Mouse (Mus musculus) embryonic facial prominence, embryonic 12.5 days (tissue): ENCODE data around the gene Dcp1a. TPM values are rescaled to one million over a fixed set of nuclear protein-coding genes. Genes with fewer than 3 reads are reported as not detected.

ENCODE experiments used
- ATAC-seq: fragments of 200-750 bp; cut with Nextera tagmentation; 2 replicates; pipeline ENCODE4 v1.8.0; 2017; ENCODE audit not compliant: insufficient number of reproducible peaks, insufficient read depth, low FRiP score, low TSS enrichment
- H3K27ac ChIP-seq: fragments of 300-500 bp; sonication (generic); 2 replicates; pipeline ENCODE4 v1.5.1; 2016; ENCODE audit warnings: mild to moderate bottlenecking
- H3K27me3 ChIP-seq: fragments of 300-500 bp; sonication (generic); 2 replicates; pipeline ENCODE4 v1.6.1; 2016; ENCODE audit warnings: mild to moderate bottlenecking, moderate library complexity
- H3K36me3 ChIP-seq: fragments of 300-500 bp; sonication (generic); 2 replicates; pipeline ENCODE4 v1.6.1; 2016; ENCODE audit warnings: mild to moderate bottlenecking
- H3K4me1 ChIP-seq: fragments of 300-500 bp; sonication (generic); 2 replicates; pipeline ENCODE4 v1.6.1; 2016
- H3K4me2 ChIP-seq: fragments of 300-500 bp; sonication (generic); replicated peaks from 2 replicates; pipeline ENCODE4 v1.6.1; 2016; ENCODE audit warnings: mild to moderate bottlenecking, moderate library complexity
- H3K4me3 ChIP-seq: fragments of 300-500 bp; sonication (generic); 2 replicates; pipeline ENCODE4 v1.5.1; 2016; ENCODE audit warnings: mild to moderate bottlenecking
- H3K9ac ChIP-seq: fragments of 300-500 bp; sonication (generic); 2 replicates; pipeline ENCODE4 v1.6.1; 2016; ENCODE audit warnings: mild to moderate bottlenecking, moderate library complexity
- H3K9me3 ChIP-seq: fragments of 300-500 bp; sonication (generic); 2 replicates; pipeline ENCODE4 v1.6.1; 2016; ENCODE audit warnings: mild to moderate bottlenecking, moderate library complexity
- WGBS: fragments of 180-500 bp; shearing (Covaris S2); methylation state at CpG from one replicate; pipeline ENCODE4 v1.1.7; 2016; 5-methylcytosine and 5-hydroxymethylcytosine counted together
- microRNA-seq: library from miRNA; unstranded; fragments of <30 nt; microRNA quantifications from one replicate; pipeline ENCODE4, GENCODE M21; 2017
- polyA plus RNA-seq: library from polyadenylated mRNA; unstranded; fragments of >200 nt; fragmentation: Nextera tagmentation; extraction: Ambion mirVana; gene quantifications from 2 replicates; pipeline ENCODE4 v1.2.1, GENCODE M21; 2016

Dcp1a gene
- polyA plus RNA-seq, 1 experiment from 2014 or later, result 35.2 TPM

DNA sequence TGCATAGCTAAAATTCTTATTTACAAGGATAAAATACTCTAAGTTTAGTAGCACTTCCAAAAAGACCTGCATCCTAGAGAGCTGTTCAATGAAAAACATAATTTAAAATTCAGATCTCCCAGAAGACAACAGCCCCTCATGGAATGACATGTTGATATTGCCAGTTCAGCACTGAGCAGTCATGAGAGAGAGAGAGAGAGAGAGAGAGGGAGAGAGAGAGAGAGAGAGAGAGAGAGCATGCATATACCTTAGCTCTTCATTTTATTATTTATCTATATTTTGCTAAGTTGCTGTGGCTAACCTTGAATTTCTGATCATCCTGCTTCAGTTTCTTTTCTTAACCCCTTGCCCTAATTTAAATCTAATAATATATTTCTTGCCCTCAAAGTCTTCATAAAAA is 83.0 kb downstream of the Dcp1a start:
- no peak overlapping the region for H3K27ac ChIP-seq
- H3K4me3 ChIP-seq, result no peak overlapping the region
- H3K9me3 ChIP-seq, result no peaks in the 10 kb centered on the region
- no peak overlapping the region for H3K4me2 ChIP-seq
- no peaks in the 10 kb centered on the region for H3K27me3 ChIP-seq
- peaks cover 82% of the 10 kb centered on the region for H3K36me3 ChIP-seq
- H3K4me1 ChIP-seq, result no peaks in the 10 kb centered on the region
- ATAC-seq, result no peak
- H3K9ac ChIP-seq, result no peak overlapping the region

DNA sequence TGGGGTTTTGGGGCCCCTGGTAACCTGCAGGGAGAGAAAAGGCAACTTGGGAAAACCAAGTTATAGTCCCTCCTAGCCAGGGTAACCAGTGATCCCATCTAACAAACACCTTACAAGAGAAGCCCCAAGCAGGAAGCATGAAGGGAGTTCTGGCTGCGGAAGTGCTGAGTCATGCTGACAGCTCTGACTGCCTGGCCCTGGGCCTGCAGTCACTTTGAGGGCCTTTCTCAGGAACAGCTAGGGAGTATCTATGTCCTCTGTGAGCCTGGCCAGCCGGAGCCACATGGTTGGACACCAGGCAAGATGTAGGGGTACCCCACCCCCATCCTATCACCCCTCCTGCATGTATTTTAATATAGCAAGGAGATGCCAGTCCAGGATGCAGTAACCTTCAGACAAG is 85.1 kb downstream of the Dcp1a start:
- WGBS, result 91% methylated on average over 2 of the region's 2 CpGs
- Histone ChIP-seq H3K9me3 (no peaks in the 10 kb centered on the region), H3K4me1 (no peaks in the 10 kb centered on the region), H3K36me3 (peaks cover 85% of the 10 kb centered on the region), H3K9ac (no peak overlapping the region), H3K27me3 (no peaks in the 10 kb centered on the region), H3K4me3 (no peak overlapping the region), H3K27ac (no peak overlapping the region), H3K4me2 (no peak overlapping the region)
- ATAC-seq, result no peak

DNA sequence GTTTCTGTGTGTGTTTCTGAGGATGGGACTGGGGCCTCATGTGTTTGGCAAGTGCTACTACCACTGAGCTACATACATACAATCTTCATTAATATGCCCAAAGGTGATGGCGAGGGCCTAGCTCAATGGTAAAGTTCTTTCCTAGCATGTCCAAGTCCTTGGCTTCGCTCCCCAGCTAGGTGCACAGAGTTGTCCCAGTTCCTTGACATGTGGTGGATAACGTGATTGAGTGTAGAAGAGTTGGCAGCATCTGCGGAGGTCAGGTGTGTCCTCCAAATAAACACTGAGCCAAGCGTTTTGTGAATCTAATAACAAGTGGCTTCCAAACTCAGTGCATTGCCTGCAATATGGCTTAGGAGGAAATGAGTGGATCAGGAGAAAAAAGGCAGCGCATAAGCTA is 87.0 kb downstream of the Dcp1a start:
- WGBS, result 92% methylated on average over 6 of the region's 6 CpGs
- Histone ChIP-seq H3K4me1 (no peaks in the 10 kb centered on the region), H3K9ac (no peak overlapping the region), H3K4me3 (no peak overlapping the region), H3K4me2 (no peak overlapping the region), H3K36me3 (peaks cover 85% of the 10 kb centered on the region), H3K9me3 (no peaks in the 10 kb centered on the region), H3K27me3 (no peaks in the 10 kb centered on the region), H3K27ac (no peak overlapping the region)
- ATAC-seq, result no peak

- Histone ChIP-seq H3K27me3 (no peaks in the 10 kb centered on the region), H3K9ac (no peak overlapping the region), H3K9me3 (no peaks in the 10 kb centered on the region), H3K36me3 (peaks cover 95% of the 10 kb centered on the region), H3K4me2 (no peak overlapping the region), H3K4me1 (no peaks in the 10 kb centered on the region), H3K4me3 (no peak overlapping the region), H3K27ac (no peak overlapping the region)
- WGBS, result 91% methylated on average over 9 of the region's 9 CpGs
- ATAC-seq, result no peak
These were observed 88.7 kb downstream of the Dcp1a start for GRCm38 (mm10) chr14:30568016-30568415.

DNA sequence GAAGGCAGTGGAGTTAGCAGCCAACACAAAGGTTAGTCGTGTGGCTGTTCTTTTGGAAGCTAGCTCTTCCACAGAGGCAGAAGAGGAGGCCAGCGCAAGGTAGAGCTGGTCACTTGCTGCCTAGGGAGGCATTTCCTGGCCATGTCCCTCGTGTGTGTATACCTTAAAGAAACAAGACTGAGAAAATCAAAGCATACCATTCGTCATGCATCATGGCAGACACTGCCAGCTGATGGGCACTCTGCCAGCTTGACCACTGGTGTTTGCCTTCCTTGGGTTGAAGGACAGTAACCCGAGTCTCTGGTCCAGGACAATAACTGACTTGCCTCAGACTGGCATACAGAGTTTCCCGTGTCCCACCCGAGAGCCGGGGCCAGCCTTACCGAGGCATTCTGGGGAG is 91.0 kb downstream of the Dcp1a start:
- Histone ChIP-seq H3K4me2 (no peak overlapping the region), H3K9ac (no peak overlapping the region), H3K9me3 (no peaks in the 10 kb centered on the region), H3K27ac (no peak overlapping the region), H3K27me3 (no peaks in the 10 kb centered on the region), H3K36me3 (peaks cover 88% of the 10 kb centered on the region), H3K4me3 (no peak overlapping the region), H3K4me1 (no peaks in the 10 kb centered on the region)
- 87% methylated on average over 9 of the region's 9 CpGs for WGBS
- no peak for ATAC-seq

DNA sequence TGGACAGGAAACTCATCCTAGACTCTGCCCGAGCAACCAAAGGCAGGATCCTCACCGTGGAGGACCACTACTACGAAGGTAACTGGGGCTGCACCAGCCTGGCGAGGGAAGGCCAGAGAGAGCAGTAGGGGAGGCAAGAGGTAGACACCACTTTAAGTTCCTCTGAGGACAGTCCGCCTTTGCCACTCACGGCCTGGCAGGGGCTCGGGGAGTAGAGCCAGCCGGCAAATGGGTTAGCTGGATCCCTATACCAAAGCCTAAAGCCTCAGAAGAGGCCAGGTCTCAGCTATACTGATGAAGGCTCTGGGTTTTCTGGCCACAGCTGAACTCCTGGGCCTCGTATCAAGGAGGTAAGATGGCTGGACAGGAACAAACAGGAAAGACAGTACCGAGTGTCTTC is 92.9 kb downstream of the Dcp1a start:
- no peaks in the 10 kb centered on the region for H3K9me3 ChIP-seq
- no peaks in the 10 kb centered on the region for H3K27me3 ChIP-seq
- no peaks in the 10 kb centered on the region for H3K4me1 ChIP-seq
- no peak for ATAC-seq
- H3K27ac ChIP-seq, result no peak overlapping the region
- H3K9ac ChIP-seq, result no peak overlapping the region
- H3K4me2 ChIP-seq, result no peak overlapping the region
- H3K36me3 ChIP-seq, result peaks cover 79% of the 10 kb centered on the region
- WGBS, result 89% methylated on average over 10 of the region's 10 CpGs
- H3K4me3 ChIP-seq, result no peak overlapping the region

DNA sequence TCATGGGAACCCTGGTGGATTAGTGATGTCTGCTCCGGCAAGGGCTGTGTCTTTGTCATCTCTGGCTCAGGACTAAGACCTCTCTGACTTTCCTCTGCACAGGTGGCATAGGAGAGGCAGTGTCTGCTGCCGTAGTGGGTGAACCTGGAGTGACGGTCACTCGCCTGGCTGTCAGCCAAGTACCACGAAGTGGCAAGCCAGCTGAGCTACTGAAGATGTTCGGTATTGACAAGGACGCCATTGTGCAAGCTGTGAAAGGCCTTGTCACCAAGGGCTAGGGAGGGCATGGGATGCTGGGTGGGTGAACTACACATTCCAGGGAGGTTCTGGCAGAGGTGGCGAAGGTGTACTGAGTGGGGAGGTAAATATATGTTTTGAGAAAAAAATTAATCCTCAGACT is 93.9 kb downstream of the Dcp1a start:
- no peak overlapping the region for H3K9ac ChIP-seq
- H3K4me3 ChIP-seq, result no peak overlapping the region
- ATAC-seq, result no peak
- WGBS, result 78% methylated on average over 8 of the region's 8 CpGs
- H3K27ac ChIP-seq, result no peak overlapping the region
- no peaks in the 10 kb centered on the region for H3K27me3 ChIP-seq
- H3K4me2 ChIP-seq, result no peak overlapping the region
- peaks cover 71% of the 10 kb centered on the region for H3K36me3 ChIP-seq
- H3K9me3 ChIP-seq, result no peaks in the 10 kb centered on the region
- H3K4me1 ChIP-seq, result no peaks in the 10 kb centered on the region

DNA sequence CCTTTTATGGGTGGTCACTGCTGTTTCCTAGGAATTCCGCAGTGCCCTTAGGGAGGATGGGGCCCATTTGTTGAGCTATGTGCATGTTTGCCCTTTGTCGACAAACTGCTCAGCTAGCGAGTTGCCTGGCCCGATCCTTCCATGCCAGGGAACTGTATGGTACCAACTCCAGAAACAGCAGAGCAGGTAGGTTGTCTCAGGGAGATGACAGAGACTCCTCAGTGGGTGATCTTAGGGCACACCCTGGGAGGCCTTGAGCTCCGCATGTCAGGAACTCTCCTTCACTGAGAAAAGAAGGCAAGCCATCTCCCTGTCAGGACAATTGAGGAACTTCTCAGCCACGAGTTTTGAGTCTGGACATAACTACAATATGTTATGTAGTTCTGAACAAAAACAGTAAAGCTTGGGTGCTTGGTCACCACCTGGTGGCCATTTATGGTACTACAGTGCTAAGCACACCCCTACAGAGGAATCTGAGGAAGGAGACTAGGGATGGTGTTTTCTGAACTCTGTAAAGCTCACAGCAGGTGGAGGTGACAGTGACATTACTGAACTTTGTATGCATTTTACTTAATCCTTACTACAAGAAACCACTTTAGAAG is 94.7 kb downstream of the Dcp1a start:
- Histone ChIP-seq H3K4me2 (no peak overlapping the region), H3K27ac (peak overlapping the region; percentile 63; the same call in 1 of the 2 replicates), H3K27me3 (no peaks in the 10 kb centered on the region), H3K9me3 (no peaks in the 10 kb centered on the region), H3K36me3 (peaks cover 63% of the 10 kb centered on the region), H3K4me1 (no peaks in the 10 kb centered on the region), H3K9ac (no peak overlapping the region), H3K4me3 (no peak overlapping the region)
- 71% methylated on average over 6 of the region's 6 CpGs for WGBS
- ATAC-seq, result peak; percentile 65; the same call in 1 of the 2 replicates

- 75% methylated on average over 7 of the region's 7 CpGs for WGBS
- ATAC-seq, result no peak
- H3K4me3 ChIP-seq, result no peak overlapping the region
- no peaks in the 10 kb centered on the region for H3K27me3 ChIP-seq
- peaks cover 47% of the 10 kb centered on the region for H3K36me3 ChIP-seq
- no peak overlapping the region for H3K27ac ChIP-seq
- H3K9ac ChIP-seq, result no peak overlapping the region
- H3K9me3 ChIP-seq, result no peaks in the 10 kb centered on the region
- no peaks in the 10 kb centered on the region; the same call in 1 of the 2 replicates for H3K4me1 ChIP-seq
- H3K4me2 ChIP-seq, result no peak overlapping the region
These were observed 96.5 kb downstream of the Dcp1a start for GRCm38 (mm10) chr14:30575791-30576190.

- Histone ChIP-seq H3K9ac (no peak overlapping the region), H3K9me3 (no peaks in the 10 kb centered on the region), H3K4me1 (no peaks in the 10 kb centered on the region; the same call in 1 of the 2 replicates), H3K27ac (no peak overlapping the region), H3K4me3 (no peak overlapping the region), H3K27me3 (no peaks in the 10 kb centered on the region), H3K4me2 (no peak overlapping the region), H3K36me3 (peaks cover 42% of the 10 kb centered on the region)
- WGBS, result 62% methylated on average over 5 of the region's 5 CpGs
- ATAC-seq, result no peak
These were observed 96.9 kb downstream of the Dcp1a start for GRCm38 (mm10) chr14:30576260-30576659.

Small RNA genes within 50 kb of the gene (microRNA-seq; reads per million reads assigned to microRNA genes)
- gene Mir3076, result 3.1 reads per million, percentile 13 among the genes with 10 or more reads in this experiment

Other genes starting within 250 kb of the Dcp1a start
- 3.0 and 4.3 TPM in 2 replicates for gene Cacna1d, start 11.9 kb downstream of the Dcp1a start, polyA plus RNA-seq
- 245 and 246 TPM in 2 replicates for gene Tkt, start 68.8 kb downstream of the Dcp1a start, polyA plus RNA-seq
- gene Prkcd, start 146.7 kb downstream of the Dcp1a start, polyA plus RNA-seq, result 55.6 and 62.0 TPM in 2 replicates
- 19.9 and 20.0 TPM in 2 replicates for gene Rft1, start 174.8 kb downstream of the Dcp1a start, polyA plus RNA-seq
- 17.0 and 17.9 TPM in 2 replicates for gene Sfmbt1, start 235.3 kb downstream of the Dcp1a start, polyA plus RNA-seq